Mouse (Mus musculus): ENCODE results near the gene Olfr194. TPM values are rescaled to one million over a fixed set of nuclear protein-coding genes. Genes with fewer than 3 reads are reported as not detected.
"Not testable (repeated sequence)": the region's sequence is repeated elsewhere in the genome, so short reads cannot be mapped to it uniquely, and the experiment has no call there.

Gene Olfr194
- polyA plus RNA-seq, 1 experiment: not detected

- Histone ChIP-seq H3K79me2 (ENCODE audit: control insufficient read depth, insufficient read depth) (no peaks in the 10 kb centered on the region), H3K4me3 (no peak overlapping the region), H3K4me2 (ENCODE audit: low read depth) (no peak overlapping the region), H3K36me3 (ENCODE audit: control insufficient read depth, insufficient read depth) (no peaks in the 10 kb centered on the region), H3ac (ENCODE audit: control insufficient read depth, insufficient read length) (no peak overlapping the region), H3K27me3 (ENCODE audit: control insufficient read depth, insufficient read depth, insufficient read length) (no peaks in the 10 kb centered on the region)
- TF ChIP-seq CEBPB (IDR thresholded peaks at IDR 0.05; ENCODE audit: insufficient read depth, poor library complexity, severe bottlenecking): no peak
- no peak for TF ChIP-seq TCF12 (IDR thresholded peaks at IDR 0.05; ENCODE audit: insufficient read depth, poor library complexity, severe bottlenecking)
- no peak for TF ChIP-seq MYOG (IDR thresholded peaks at IDR 0.05; ENCODE audit: control insufficient read depth in 1 of 3, insufficient read depth in 1 of 3, insufficient read length in 2 of 3, low read depth in 2 of 3)
- no peak for TF ChIP-seq SRF (IDR thresholded peaks at IDR 0.05; ENCODE audit: control insufficient read depth, insufficient read length, low read depth)
- TF ChIP-seq MYOD1 (IDR thresholded peaks at IDR 0.05; ENCODE audit: control insufficient read depth in 1 of 3, insufficient read length in 2 of 3, low read depth in 2 of 3): no peak
- TF ChIP-seq POLR2A (IDR thresholded peaks at IDR 0.05; ENCODE audit: insufficient read length, low read depth): no peak
These were observed 9.9 kb upstream of the Olfr194 start for GRCm38 (mm10) chr16:59130740-59131139.

- H3K27me3 ChIP-seq (ENCODE audit: control insufficient read depth, insufficient read depth, insufficient read length): no peaks in the 10 kb centered on the region
- TF ChIP-seq POLR2AphosphoS2 (IDR thresholded peaks at IDR 0.05; ENCODE audit: insufficient read length, low read depth) (no peak), POLR2A (IDR thresholded peaks at IDR 0.05; ENCODE audit: insufficient read length, low read depth) (no peak), USF1 (IDR thresholded peaks at IDR 0.05; ENCODE audit: low read depth) (no peak), MYOG (IDR thresholded peaks at IDR 0.05; ENCODE audit: control insufficient read depth in 1 of 3, insufficient read depth in 1 of 3, insufficient read length in 2 of 3, low read depth in 2 of 3) (no peak), SRF (IDR thresholded peaks at IDR 0.05; ENCODE audit: control insufficient read depth, insufficient read length, low read depth) (no peak), REST (IDR thresholded peaks at IDR 0.05; ENCODE audit: insufficient read depth, insufficient read length) (no peak), MYOD1 (IDR thresholded peaks at IDR 0.05; ENCODE audit: control insufficient read depth in 1 of 3, insufficient read length in 2 of 3, low read depth in 2 of 3) (no peak), TCF12 (IDR thresholded peaks at IDR 0.05; ENCODE audit: insufficient read depth, poor library complexity, severe bottlenecking) (no peak)
- H3ac ChIP-seq (ENCODE audit: control insufficient read depth, insufficient read length): no peak within 1 kb of the TSS
- no peak within 1 kb of the TSS for H3K4me2 ChIP-seq (ENCODE audit: low read depth)
- H3K36me3 ChIP-seq (ENCODE audit: control insufficient read depth, insufficient read depth): no peaks in the 10 kb centered on the region
- no peak within 1 kb of the TSS for H3K4me3 ChIP-seq
- no peaks in the 10 kb centered on the region for H3K79me2 ChIP-seq (ENCODE audit: control insufficient read depth, insufficient read depth)
These were observed 9.1 kb downstream of the Olfr194 start, which contains the start of gene Olfr193 for GRCm38 (mm10) chr16:59111781-59112180. Olfr193 (minus strand) TSS chr16:59111881.

GRCm38 (mm10) chr16:59108522-59108921, 12.3 kb downstream of the Olfr194 start:
- H3K4me3 ChIP-seq; H3K36me3 ChIP-seq (ENCODE audit: control insufficient read depth, insufficient read depth); H3K27me3 ChIP-seq (ENCODE audit: control insufficient read depth, insufficient read depth, insufficient read length); H3ac ChIP-seq (ENCODE audit: control insufficient read depth, insufficient read length); H3K79me2 ChIP-seq (ENCODE audit: control insufficient read depth, insufficient read depth); H3K4me2 ChIP-seq (ENCODE audit: low read depth): not testable (repeated sequence)

GRCm38 (mm10) chr16:59105312-59105711, 15.6 kb downstream of the Olfr194 start:
- Histone ChIP-seq H3K4me2 (ENCODE audit: low read depth) (no peak overlapping the region), H3K4me3 (no peak overlapping the region), H3K36me3 (ENCODE audit: control insufficient read depth, insufficient read depth) (no peaks in the 10 kb centered on the region), H3ac (ENCODE audit: control insufficient read depth, insufficient read length) (no peak overlapping the region), H3K79me2 (ENCODE audit: control insufficient read depth, insufficient read depth) (no peaks in the 10 kb centered on the region), H3K27me3 (ENCODE audit: control insufficient read depth, insufficient read depth, insufficient read length) (no peaks in the 10 kb centered on the region)
- TF ChIP-seq E2F4 (IDR thresholded peaks at IDR 0.05; ENCODE audit: insufficient read depth) (no peak), MAX (IDR thresholded peaks at IDR 0.05; ENCODE audit: low read depth) (no peak), CEBPB (IDR thresholded peaks at IDR 0.05; ENCODE audit: insufficient read depth, poor library complexity, severe bottlenecking) (no peak), TCF12 (IDR thresholded peaks at IDR 0.05; ENCODE audit: insufficient read depth, poor library complexity, severe bottlenecking) (no peak)

GRCm38 (mm10) chr16:59089722-59090121, 31.1 kb downstream of the Olfr194 start, which contains the start of gene Olfr191:
Olfr191 (minus strand) TSS chr16:59089822.
- H3K36me3 ChIP-seq (ENCODE audit: control insufficient read depth, insufficient read depth); H3K27me3 ChIP-seq (ENCODE audit: control insufficient read depth, insufficient read depth, insufficient read length); H3K4me3 ChIP-seq; H3ac ChIP-seq (ENCODE audit: control insufficient read depth, insufficient read length); H3K79me2 ChIP-seq (ENCODE audit: control insufficient read depth, insufficient read depth); H3K4me2 ChIP-seq (ENCODE audit: low read depth): not testable (repeated sequence)

GRCm38 (mm10) chr16:59081113-59081512, 39.8 kb downstream of the Olfr194 start:
- not testable (repeated sequence) for H3K79me2 ChIP-seq (ENCODE audit: control insufficient read depth, insufficient read depth); H3K4me3 ChIP-seq; H3K27me3 ChIP-seq (ENCODE audit: control insufficient read depth, insufficient read depth, insufficient read length); H3K36me3 ChIP-seq (ENCODE audit: control insufficient read depth, insufficient read depth); H3ac ChIP-seq (ENCODE audit: control insufficient read depth, insufficient read length); H3K4me2 ChIP-seq (ENCODE audit: low read depth)

GRCm38 (mm10) chr16:59077905-59078304, 43.0 kb downstream of the Olfr194 start, which contains the start of gene Olfr190:
Olfr190 (minus strand) TSS chr16:59078005.
- Histone ChIP-seq H3K4me2 (ENCODE audit: low read depth) (no peak within 1 kb of the TSS), H3K36me3 (ENCODE audit: control insufficient read depth, insufficient read depth) (no peaks in the 10 kb centered on the region), H3ac (ENCODE audit: control insufficient read depth, insufficient read length) (no peak within 1 kb of the TSS), H3K79me2 (ENCODE audit: control insufficient read depth, insufficient read depth) (no peaks in the 10 kb centered on the region), H3K4me3 (no peak within 1 kb of the TSS), H3K27me3 (ENCODE audit: control insufficient read depth, insufficient read depth, insufficient read length) (no peaks in the 10 kb centered on the region)
- no peak for TF ChIP-seq MYOD1 (IDR thresholded peaks at IDR 0.05; ENCODE audit: control insufficient read depth in 1 of 3, insufficient read length in 2 of 3, low read depth in 2 of 3)
- no peak for TF ChIP-seq SRF (IDR thresholded peaks at IDR 0.05; ENCODE audit: control insufficient read depth, insufficient read length, low read depth)
- no peak for TF ChIP-seq CEBPB (IDR thresholded peaks at IDR 0.05; ENCODE audit: insufficient read depth, poor library complexity, severe bottlenecking)
- no peak for TF ChIP-seq MYOG (IDR thresholded peaks at IDR 0.05; ENCODE audit: control insufficient read depth in 1 of 3, insufficient read depth in 1 of 3, insufficient read length in 2 of 3, low read depth in 2 of 3)
- no peak for TF ChIP-seq USF1 (IDR thresholded peaks at IDR 0.05; ENCODE audit: low read depth)
